Mouse (Mus musculus) forebrain, embryonic 12.5 days (tissue): Measurements from ENCODE around the gene Zbtb38. TPM values are rescaled to one million over a fixed set of nuclear protein-coding genes. Genes with fewer than 3 reads are reported as not detected.
A peak's percentile ranks its signal among the peaks of the same experiment; 100 is the strongest.

Experiments used
- ATAC-seq: fragments of 200-750 bp; cut with Nextera tagmentation; 2 replicates; pipeline ENCODE4 v1.8.0; 2017; ENCODE audit warnings: moderate TSS enrichment; ENCODE audit not compliant: low FRiP score
- H3K27ac ChIP-seq: fragments of 300-500 bp; sonication (generic); 2 replicates; pipeline ENCODE4 v1.5.1; 2016; ENCODE audit warnings: mild to moderate bottlenecking
- H3K27me3 ChIP-seq: fragments of 300-500 bp; sonication (generic); 2 replicates; pipeline ENCODE4 v1.6.1; 2016; ENCODE audit warnings: mild to moderate bottlenecking
- H3K36me3 ChIP-seq: fragments of 300-500 bp; sonication (generic); replicated peaks from 2 replicates; pipeline ENCODE4 v1.6.1; 2016; ENCODE audit warnings: mild to moderate bottlenecking
- H3K4me1 ChIP-seq: fragments of 300-500 bp; sonication (generic); 2 replicates; pipeline ENCODE4 v1.6.1; 2016
- H3K4me2 ChIP-seq: fragments of 300-500 bp; sonication (generic); 2 replicates; pipeline ENCODE4 v1.6.1; 2016; ENCODE audit warnings: mild to moderate bottlenecking, moderate library complexity
- H3K4me3 ChIP-seq: fragments of 300-500 bp; sonication (generic); replicated peaks from 2 replicates; pipeline ENCODE4 v1.5.1; 2016; ENCODE audit warnings: mild to moderate bottlenecking
- H3K9ac ChIP-seq: fragments of 300-500 bp; sonication (generic); 2 replicates; pipeline ENCODE4 v1.6.1; 2016; ENCODE audit warnings: mild to moderate bottlenecking
- H3K9me3 ChIP-seq: fragments of 300-500 bp; sonication (generic); 2 replicates; pipeline ENCODE4 v1.6.1; 2016
- WGBS: fragments of 180-500 bp; shearing (Covaris S2); methylation state at CpG from one replicate; pipeline ENCODE4 v1.1.7; 2016; 5-methylcytosine and 5-hydroxymethylcytosine counted together
- polyA plus RNA-seq: library from polyadenylated mRNA; unstranded; fragments of >200 nt; fragmentation: Nextera tagmentation; extraction: Ambion mirVana; gene quantifications from 2 replicates; pipeline ENCODE4 v1.2.1, GENCODE M21; 2016

Zbtb38 gene
- polyA plus RNA-seq, 1 experiment from 2014 or later: 15.7 TPM

DNA sequence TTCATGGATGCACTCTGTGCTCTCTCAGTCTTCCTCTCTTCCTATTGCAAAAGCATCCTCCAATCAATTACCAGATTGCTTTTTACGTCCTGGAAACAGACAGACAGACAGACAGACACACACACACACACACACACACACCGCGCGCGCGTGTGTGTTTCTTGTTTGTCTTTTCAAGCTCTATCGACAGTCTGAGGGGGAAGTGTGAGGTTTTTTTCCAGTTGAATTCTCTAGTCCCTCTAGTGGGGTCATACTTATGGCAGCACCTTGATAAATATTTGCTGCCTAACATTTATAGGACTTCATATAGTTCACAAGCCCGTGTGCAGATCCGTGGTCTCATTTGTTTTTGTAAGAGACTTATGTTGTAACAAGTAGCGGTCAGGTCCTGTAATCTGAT is 36.5 kb downstream of the Zbtb38 start:
- no peaks in the 10 kb centered on the region for H3K27me3 ChIP-seq
- 92% methylated on average over 10 of the region's 10 CpGs for WGBS
- H3K4me2 ChIP-seq: no peak overlapping the region
- no peak overlapping the region for H3K4me3 ChIP-seq
- H3K27ac ChIP-seq: no peak overlapping the region
- H3K4me1 ChIP-seq: peaks cover 30% of the 10 kb centered on the region
- no peaks in the 10 kb centered on the region for H3K9me3 ChIP-seq
- ATAC-seq: no peak
- H3K36me3 ChIP-seq: no peaks in the 10 kb centered on the region
- no peak overlapping the region for H3K9ac ChIP-seq

DNA sequence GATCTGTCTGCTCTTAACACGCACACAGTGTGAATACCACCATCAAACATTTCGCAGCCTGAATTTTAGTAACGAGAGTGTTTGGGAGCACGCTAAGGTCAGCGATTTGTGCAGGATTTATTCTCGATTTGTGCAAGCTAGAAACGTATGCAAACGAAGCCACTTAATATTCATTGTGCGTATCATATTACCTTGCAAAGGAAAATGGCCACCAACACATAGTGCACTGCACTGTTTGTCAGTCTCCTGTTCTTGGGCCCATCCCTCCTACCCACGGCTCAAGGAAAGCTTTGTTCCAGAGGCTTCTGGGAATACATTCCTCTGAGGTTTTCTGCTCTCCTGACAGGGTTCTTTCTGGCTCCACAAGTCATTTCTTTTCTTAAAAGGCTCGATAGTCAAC is 37.5 kb downstream of the Zbtb38 start:
- Histone ChIP-seq H3K9ac (no peak overlapping the region), H3K9me3 (no peaks in the 10 kb centered on the region), H3K27ac (0 out of 2 replicates have a peak overlapping the region, but pooled peaks have one; percentile 5), H3K4me2 (no peak overlapping the region), H3K4me1 (peaks cover 24% of the 10 kb centered on the region), H3K36me3 (no peaks in the 10 kb centered on the region), H3K4me3 (no peak overlapping the region), H3K27me3 (no peaks in the 10 kb centered on the region)
- no peak for ATAC-seq
- 65% methylated on average over 11 of the region's 11 CpGs for WGBS

DNA sequence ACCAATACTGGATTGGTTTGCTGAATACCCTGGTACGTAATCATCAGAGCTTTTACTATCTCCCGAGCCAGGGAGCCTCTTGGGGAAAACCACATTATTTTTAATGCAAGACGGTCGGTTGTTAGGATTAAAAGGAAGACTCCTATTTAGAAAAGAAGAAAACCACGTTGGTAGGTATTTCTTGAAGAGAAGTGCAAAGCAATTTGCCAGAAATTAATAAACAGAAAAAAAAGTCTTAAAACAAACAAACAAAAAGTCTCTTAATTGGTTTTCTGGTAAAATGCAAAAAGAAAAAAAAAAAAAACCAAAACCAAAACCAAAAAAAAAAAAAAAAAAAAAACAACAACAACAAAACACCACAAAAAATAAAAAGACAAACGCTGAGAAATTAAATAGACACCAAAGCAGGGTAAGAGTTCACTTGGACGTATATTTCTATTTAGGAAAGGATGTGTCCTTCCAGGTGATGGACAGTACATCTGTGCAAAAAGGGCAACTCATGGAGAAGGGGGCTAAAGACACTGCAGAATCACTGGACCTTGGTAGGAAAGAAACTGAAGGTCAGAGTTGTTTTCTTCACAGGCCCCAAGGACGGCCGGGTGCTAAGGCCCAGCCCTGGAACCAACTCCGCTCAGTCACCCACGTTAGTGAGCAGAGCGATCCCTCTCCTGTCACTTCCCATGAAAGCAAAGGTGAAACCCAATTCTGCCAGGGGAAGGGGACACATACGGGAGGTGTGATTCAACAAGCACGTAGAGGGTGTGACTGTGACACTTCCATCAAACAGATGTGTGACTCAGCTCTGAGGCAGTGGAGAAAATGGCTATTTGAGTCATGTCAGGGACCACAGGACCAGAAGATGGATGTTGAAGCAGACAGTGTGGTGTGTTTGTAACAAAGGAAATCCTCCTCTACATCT is 38.9 kb downstream of the Zbtb38 start:
- Histone ChIP-seq H3K4me2 (no peak overlapping the region), H3K27me3 (no peaks in the 10 kb centered on the region), H3K9ac (no peak overlapping the region), H3K27ac (peak overlapping the region; percentile 46), H3K4me1 (peaks cover 16% of the 10 kb centered on the region), H3K9me3 (no peaks in the 10 kb centered on the region), H3K4me3 (no peak overlapping the region), H3K36me3 (no peaks in the 10 kb centered on the region)
- 81% methylated on average over 14 of the region's 14 CpGs for WGBS
- ATAC-seq: 0 out of 2 replicates have a peak, but pooled peaks have one; percentile 36

DNA sequence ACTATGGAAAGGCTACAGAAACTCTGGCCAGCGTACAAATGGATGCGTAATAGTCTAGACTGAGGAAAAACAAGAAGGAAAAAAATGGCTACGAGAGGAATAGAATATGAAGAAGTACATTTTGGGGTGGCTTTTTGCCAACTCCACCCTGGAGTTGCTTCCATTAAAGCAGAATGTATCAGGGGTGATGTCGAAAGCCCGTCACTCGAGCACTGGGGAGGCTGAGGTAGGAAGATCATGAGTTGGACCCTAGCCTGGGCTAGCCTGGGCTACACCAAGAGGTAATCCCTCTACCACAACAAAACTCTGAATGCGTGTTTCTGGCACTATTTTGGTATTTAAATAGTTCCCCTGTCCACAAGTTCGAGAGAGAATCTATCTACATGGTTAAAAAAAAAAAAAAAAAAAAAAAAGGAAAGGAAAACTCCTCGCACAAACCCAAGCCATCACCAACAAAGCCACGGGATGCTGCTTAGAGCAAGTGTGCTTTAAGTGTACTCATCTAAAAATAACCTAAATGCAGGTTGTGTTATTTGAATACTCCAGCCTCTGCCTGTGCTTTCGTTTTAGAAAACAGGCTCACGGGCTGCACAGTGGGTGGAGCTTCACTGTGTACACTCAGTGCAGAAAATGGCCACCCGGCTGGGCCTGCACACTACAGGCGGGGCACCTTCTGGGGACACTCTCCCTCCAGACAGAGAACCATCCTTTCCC is 39.7 kb downstream of the Zbtb38 start:
- peak; percentile 36; the same call in 1 of the 2 replicates for ATAC-seq
- H3K27ac ChIP-seq: no peak overlapping the region
- peaks cover 15% of the 10 kb centered on the region for H3K4me1 ChIP-seq
- H3K4me2 ChIP-seq: no peak overlapping the region
- no peaks in the 10 kb centered on the region for H3K9me3 ChIP-seq
- no peak overlapping the region for H3K9ac ChIP-seq
- WGBS: 84% methylated on average over 14 of the region's 14 CpGs
- no peak overlapping the region for H3K4me3 ChIP-seq
- H3K36me3 ChIP-seq: no peaks in the 10 kb centered on the region
- no peaks in the 10 kb centered on the region for H3K27me3 ChIP-seq

DNA sequence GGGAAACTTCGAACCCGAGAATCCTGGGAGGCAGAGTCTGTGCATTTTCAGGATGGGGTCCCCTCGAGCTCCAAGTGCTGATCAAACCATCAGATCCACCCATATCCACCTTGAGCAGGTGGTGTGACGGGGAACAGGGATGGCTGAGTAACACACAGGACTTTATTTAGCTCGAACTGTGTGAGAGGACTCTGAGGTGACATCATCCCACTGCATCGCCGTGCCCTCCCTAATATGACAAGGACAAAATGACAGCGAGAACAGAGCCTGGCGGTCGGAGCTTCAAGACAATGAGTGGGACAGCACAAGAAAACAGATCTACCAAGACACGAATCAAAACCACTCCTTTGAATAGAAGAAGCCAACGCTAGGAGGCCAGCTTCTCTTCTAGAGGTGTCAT is 40.6 kb downstream of the Zbtb38 start:
- Histone ChIP-seq H3K9me3 (no peaks in the 10 kb centered on the region), H3K27me3 (no peaks in the 10 kb centered on the region), H3K9ac (no peak overlapping the region), H3K4me1 (peaks cover 15% of the 10 kb centered on the region), H3K4me2 (no peak overlapping the region), H3K36me3 (no peaks in the 10 kb centered on the region), H3K4me3 (no peak overlapping the region), H3K27ac (no peak overlapping the region)
- ATAC-seq: no peak
- 88% methylated on average over 12 of the region's 12 CpGs for WGBS

DNA sequence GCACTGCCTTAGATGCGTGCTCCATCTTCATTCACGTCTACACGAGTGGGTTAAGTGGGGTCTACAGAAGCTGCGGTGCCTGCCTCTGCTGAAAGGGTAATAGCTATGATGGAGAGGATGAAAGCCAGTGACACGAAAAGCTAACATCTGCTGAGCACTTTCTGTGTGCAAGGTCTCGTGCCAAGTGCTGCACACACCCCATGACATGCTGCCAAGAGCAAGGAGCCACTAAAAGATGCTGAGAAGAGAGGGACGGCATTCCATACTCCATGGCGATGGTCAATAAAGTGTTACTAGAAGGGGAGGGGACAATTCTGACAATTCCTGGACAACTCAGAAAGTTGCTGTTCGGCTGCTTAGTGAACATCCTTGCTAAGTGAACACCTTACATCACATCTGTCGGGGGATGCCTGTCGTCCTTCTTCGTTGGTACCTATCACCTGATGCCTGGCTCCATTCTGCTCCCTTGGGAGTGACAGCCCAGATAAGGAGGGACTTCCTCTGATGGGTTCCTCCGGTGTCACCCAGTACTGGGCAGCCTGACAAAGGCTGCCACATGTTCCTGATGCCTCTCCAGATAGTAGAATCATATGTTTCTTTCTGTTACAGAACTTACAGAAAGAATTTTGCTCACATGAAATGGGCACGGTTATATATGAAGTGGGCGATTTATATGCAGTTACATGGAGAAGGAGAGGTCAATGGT is 42.2 kb downstream of the Zbtb38 start:
- ATAC-seq: no peak
- H3K4me1 ChIP-seq: peaks cover 17% of the 10 kb centered on the region
- no peak overlapping the region for H3K4me2 ChIP-seq
- WGBS: 92% methylated on average over 15 of the region's 15 CpGs
- H3K9ac ChIP-seq: no peak overlapping the region
- no peaks in the 10 kb centered on the region for H3K27me3 ChIP-seq
- H3K36me3 ChIP-seq: no peaks in the 10 kb centered on the region
- H3K4me3 ChIP-seq: no peak overlapping the region
- no peak overlapping the region for H3K27ac ChIP-seq
- no peaks in the 10 kb centered on the region for H3K9me3 ChIP-seq

DNA sequence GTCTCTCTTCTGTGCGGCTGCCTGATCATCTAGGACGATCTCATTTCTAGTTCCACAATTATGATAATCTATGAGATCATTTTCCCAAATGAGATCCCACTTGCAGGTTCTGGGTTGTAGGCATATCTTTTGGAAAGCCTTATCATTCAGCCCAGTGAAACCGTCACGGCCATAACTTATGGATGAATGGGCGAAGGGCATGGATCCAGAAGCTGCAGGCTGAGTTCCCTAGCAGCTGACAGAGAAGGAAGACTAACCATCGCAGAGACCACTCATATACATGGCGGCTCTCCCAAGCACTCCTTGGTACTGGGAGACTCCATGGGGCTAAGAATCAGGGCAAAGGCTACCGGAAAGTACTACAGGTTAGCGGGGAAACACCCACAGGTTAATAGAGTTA is 43.7 kb downstream of the Zbtb38 start:
- WGBS: 96% methylated on average over 9 of the region's 9 CpGs
- no peak overlapping the region for H3K4me3 ChIP-seq
- H3K9me3 ChIP-seq: no peaks in the 10 kb centered on the region
- no peak for ATAC-seq
- H3K4me1 ChIP-seq: peaks cover 10% of the 10 kb centered on the region; the same call in 1 of the 2 replicates
- H3K36me3 ChIP-seq: no peaks in the 10 kb centered on the region
- H3K9ac ChIP-seq: no peak overlapping the region
- H3K27me3 ChIP-seq: no peaks in the 10 kb centered on the region
- no peak overlapping the region for H3K4me2 ChIP-seq
- no peak overlapping the region for H3K27ac ChIP-seq

DNA sequence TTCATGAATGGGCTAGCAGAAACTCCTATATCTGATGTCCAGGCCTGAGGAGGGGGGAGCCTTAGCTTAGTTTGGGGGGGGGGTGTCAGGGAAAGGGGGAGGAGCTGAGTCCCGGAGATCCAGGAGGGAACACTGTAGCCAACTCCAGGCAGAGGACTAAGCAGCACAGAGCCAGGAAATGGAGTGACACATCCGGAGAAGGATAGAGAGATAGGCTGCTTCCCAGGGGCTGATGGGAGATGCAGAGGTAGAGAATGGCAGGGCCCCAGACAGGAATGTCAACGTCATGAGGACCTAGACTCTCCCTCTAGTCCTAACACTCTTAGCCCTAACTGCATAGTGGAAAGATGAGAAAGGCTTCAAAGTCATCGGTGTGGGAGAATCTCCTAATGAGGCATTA is 44.7 kb downstream of the Zbtb38 start:
- Histone ChIP-seq H3K36me3 (no peaks in the 10 kb centered on the region), H3K9me3 (no peaks in the 10 kb centered on the region), H3K9ac (no peak overlapping the region), H3K4me2 (no peak overlapping the region), H3K4me3 (no peak overlapping the region), H3K27me3 (no peaks in the 10 kb centered on the region), H3K27ac (no peak overlapping the region), H3K4me1 (peaks cover 6% of the 10 kb centered on the region; the same call in 1 of the 2 replicates)
- WGBS: 79% methylated on average over 4 of the region's 4 CpGs
- no peak for ATAC-seq

DNA sequence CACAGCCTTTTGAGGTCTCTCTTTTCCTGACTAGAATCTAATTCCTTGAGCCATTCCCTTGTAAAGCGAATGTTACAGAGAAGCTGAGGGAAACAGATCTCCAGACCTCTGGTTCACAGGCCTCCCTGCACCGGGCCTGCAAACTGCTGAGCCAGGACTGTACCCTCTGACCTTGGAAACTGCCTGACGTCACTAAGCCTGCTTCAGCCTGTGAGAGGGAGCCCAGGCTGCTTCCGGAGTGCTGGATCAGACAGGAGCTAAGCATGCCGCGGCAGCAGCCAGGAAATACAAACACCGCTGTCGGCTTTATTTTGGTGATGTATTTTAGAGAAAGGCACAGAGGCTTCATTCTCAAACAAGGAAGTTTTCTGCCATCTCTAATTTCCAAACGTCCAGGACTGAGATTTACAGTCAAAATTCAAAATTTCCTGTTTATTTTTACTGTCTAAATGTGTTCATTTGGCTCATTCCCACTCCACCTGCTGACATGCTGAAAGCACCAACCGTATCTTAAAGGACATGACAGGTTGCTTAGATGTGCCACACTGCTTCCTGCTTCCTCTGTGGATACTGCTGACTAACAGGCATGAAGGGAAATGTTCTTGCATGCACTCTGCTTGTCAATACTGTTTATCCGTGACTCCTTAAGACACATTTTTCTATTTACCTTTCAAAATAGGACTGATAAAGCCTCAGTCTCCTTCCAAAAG is 46.9 kb downstream of the Zbtb38 start:
- H3K4me2 ChIP-seq: no peak overlapping the region
- H3K4me3 ChIP-seq: no peak overlapping the region
- H3K36me3 ChIP-seq: no peaks in the 10 kb centered on the region
- no peaks in the 10 kb centered on the region for H3K9me3 ChIP-seq
- no peaks in the 10 kb centered on the region for H3K27me3 ChIP-seq
- WGBS: 60% methylated on average over 11 of the region's 11 CpGs
- H3K27ac ChIP-seq: no peak overlapping the region; the same call in 1 of the 2 replicates
- 0 out of 2 replicates have a peak, but pooled peaks have one; percentile 67 for ATAC-seq
- no peak overlapping the region for H3K9ac ChIP-seq
- peaks cover 6% of the 10 kb centered on the region; the same call in 1 of the 2 replicates for H3K4me1 ChIP-seq

DNA sequence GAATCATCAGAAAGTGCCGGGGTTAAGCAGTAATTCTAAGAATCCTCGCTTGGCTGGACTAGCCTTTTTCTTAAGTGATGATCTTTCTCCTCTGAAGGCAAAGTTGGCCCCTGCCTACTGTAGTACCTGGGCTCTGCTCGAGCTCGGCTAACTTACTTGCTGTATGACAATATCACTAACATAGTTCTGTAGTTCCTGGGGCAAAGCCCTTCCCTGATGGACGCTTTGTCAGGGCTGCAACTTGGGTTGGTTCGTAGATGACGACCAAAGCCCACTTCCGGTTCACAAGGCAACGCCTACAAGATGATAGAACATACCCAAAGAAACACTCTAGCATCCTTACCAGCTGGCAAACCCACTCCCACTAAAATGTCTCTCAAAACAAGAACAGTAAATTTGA is 47.7 kb downstream of the Zbtb38 start:
- no peaks in the 10 kb centered on the region for H3K36me3 ChIP-seq
- H3K27ac ChIP-seq: no peak overlapping the region
- H3K9ac ChIP-seq: no peak overlapping the region
- no peak overlapping the region for H3K4me2 ChIP-seq
- H3K27me3 ChIP-seq: no peaks in the 10 kb centered on the region
- peaks cover 6% of the 10 kb centered on the region; the same call in 1 of the 2 replicates for H3K4me1 ChIP-seq
- WGBS: 93% methylated on average over 9 of the region's 9 CpGs
- ATAC-seq: no peak
- H3K9me3 ChIP-seq: no peaks in the 10 kb centered on the region
- H3K4me3 ChIP-seq: no peak overlapping the region

DNA sequence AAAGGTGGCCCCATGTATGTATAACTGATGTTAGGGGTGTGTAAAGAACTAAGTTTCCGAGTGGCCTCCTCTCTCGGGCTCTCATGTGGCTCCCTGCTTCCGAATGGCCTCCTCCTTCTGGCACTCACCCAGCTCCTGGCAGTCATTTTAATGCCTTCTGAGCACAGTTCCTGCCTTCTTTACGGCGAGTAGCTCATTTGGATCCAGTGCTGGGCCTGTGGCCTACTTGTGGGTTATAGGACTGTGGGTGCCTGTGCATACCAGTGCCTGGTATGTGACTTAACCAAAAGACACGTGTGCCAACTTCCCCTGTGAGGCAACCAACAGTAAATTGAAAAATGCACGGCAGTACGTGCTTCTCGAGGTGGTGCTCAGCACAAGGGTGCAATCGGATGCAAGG is 50.7 kb downstream of the Zbtb38 start:
- H3K36me3 ChIP-seq: peaks cover 5% of the 10 kb centered on the region; the same call in 1 of the 2 replicates
- no peak overlapping the region for H3K9ac ChIP-seq
- ATAC-seq: no peak
- peaks cover 6% of the 10 kb centered on the region; the same call in 1 of the 2 replicates for H3K4me1 ChIP-seq
- H3K27ac ChIP-seq: no peak overlapping the region
- H3K27me3 ChIP-seq: no peaks in the 10 kb centered on the region
- no peak overlapping the region for H3K4me2 ChIP-seq
- 0 out of 2 replicates have a peak, but pooled peaks cover 6% of the 10 kb centered on the region for H3K9me3 ChIP-seq
- WGBS: 90% methylated on average over 10 of the region's 10 CpGs
- H3K4me3 ChIP-seq: no peak overlapping the region
